Mouse (Mus musculus): ENCODE measurements around the gene Slc22a4.
A peak's percentile ranks its signal among the peaks of the same experiment; 100 is the strongest.
"Not testable (repeated sequence)": the region's sequence is repeated elsewhere in the genome, so short reads cannot be mapped to it uniquely, and the experiment has no call there.

The Slc22a4 gene

DNA sequence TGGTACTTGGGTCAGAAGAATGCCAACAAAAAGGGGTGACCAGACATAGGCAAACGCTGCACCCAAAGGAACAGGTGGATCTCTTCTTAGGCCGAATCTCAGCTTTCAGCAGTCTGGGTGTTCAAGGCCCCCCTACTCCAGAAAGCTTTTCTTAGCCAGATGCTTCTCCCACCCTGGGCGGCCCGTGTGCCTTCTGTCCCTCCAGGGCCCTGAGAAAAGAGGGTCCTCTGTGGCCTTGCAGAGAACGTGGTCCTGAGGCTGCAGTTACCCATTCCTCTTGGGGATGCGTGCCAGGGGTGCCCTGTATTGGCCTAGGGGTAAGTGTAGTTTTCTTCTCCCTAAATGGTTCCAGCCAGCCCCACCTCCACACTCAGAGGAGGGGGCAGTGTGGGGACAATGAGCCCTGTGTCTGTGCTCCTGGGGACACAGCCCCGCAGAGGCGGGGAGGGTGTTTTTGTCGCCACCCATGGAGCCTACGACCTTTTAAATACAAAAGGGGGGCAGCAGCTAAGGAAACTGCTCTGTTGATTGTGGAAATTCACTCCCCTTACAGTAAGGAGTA lies 30.2 kb upstream of the Slc22a4 start:
- peak in 1 of 2 experiments; percentile 6 for DNase-seq (ENCODE audit: inconsistent age in 2 of 2, low spot score in 1 of 2)

- no peak for DNase-seq (ENCODE audit: inconsistent age in 2 of 2, low spot score in 1 of 2)
Measured at GRCm38 (mm10) chr11:54057428-54057827, 29.5 kb upstream of the Slc22a4 start.

DNA sequence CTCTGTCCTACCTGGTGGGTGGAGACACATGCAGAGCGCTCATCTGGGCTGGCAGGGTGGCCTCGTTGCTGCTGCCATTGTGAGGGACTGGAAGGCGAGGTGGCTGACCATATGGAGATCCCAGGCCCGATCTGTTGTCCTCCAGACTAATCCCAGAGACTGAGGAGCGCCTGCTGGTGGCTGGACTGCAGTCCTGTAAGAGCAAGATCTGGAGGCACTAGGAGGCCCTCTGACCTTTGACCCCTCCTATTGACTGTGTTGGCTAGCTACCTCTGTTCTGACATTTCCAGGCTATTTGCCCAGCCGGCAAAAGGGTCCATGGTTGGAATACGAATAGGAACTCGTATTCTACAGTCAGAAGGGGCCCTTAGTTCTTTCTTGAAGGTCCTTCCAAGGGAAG lies 28.2 kb upstream of the Slc22a4 start:
- peak; percentile 11 to 50 for DNase-seq (ENCODE audit: inconsistent age in 2 of 2, low spot score in 1 of 2)

DNA sequence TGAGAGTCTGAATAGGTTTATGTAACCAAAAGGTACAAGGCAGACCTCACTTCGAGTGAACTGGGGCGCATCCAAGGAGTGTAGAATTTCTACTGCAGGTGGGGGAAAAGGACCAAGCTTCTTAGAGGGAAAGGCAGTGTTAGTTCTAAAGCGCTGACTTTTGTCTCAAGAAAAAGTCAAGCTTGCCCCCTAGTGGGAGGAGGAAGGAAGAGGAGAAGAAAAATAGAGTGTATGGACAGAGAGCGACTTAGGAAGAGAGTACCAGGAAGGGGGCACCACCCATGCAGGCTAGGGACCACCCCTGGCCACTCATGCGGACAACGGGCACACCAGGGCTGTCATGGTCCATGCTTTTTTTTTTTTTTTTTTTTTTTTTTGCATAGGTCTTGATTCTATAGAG lies 26.4 kb upstream of the Slc22a4 start:
- DNase-seq (ENCODE audit: inconsistent age in 2 of 2, low spot score in 1 of 2): peak; percentile 30 to 85

DNA sequence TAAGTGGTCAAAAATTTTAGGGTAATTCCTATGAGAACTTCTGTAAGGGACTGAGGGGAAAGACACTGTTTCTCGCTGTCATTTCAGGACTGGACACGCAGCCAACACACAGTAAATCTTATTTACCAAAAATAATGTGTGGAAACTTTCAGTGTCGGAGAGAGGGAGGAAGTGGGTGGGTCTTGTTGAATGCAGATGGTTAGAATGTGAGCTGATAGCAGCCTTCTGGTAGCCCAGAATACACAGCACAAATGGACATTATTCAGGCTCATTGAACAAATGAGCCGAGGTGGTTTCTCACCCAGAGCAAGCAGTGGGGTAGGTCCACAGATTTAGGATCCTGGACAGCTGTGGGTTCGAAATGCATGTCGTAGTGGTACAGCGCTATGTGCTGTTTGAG lies 25.2 kb upstream of the Slc22a4 start:
- DNase-seq (ENCODE audit: inconsistent age in 2 of 2, low spot score in 1 of 2): no peak

DNA sequence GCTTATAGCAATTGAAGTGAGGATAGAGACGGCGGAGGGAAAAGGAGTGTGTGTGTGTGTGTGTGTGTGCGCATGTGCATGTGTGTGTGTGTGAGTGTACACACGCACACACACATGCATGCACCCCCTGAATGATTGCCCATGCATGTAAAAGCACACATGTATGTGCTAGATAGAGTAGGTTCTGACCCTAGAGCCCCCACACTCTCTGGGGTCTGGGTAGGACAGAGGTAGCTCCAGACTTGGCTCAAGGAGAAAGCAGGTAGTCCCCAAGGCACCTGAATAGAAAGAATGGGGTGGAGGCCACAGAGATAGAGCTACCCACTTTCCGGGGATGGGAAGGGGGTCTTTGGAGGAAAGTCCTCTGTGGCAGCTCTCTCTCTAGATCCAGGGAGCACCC lies 24.2 kb upstream of the Slc22a4 start:
- no peak for DNase-seq (ENCODE audit: inconsistent age in 2 of 2, low spot score in 1 of 2)

DNA sequence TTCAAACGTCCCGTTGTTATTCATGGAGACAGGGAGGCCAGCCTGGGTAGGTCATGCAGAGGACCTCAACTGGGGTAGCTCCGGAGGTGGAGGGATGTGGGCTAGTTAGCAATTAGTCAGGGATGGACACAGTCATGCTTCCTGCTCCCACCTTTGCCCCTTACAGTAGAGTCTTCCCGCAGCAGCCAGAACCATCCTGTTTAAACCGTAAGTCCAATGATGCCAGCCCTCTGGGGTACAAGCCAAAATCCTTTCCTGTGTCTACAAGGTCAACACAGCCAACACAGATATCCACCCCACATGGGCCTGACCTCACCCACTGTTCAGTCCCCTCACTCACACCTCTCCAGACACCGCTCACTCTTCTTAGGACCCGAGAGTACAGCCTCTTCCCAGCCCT lies 23.3 kb upstream of the Slc22a4 start:
- no peak for DNase-seq (ENCODE audit: inconsistent age in 2 of 2, low spot score in 1 of 2)

- no peak for DNase-seq (ENCODE audit: inconsistent age in 2 of 2, low spot score in 1 of 2)
Measured at GRCm38 (mm10) chr11:54050205-54050604, 22.3 kb upstream of the Slc22a4 start.

DNA sequence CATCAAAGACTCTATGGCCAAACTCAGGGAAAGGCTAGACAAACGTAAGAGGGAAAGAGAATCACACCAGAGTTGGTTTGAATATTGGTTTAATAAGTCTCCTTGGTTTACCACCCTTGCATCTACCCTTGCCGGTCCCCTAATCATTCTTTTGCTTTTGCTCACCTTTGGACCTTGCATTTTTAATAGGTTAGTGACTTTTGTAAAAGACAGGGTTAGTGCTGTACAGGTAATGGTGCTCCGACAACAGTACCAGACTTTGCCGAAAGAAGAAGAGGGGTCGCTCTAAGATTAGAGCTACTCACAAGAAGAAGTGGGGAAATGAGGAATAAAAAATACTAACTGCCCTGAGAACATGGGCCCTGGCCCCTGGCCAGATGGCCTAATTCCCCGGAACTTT lies 12.8 kb upstream of the Slc22a4 start:
- no peak for DNase-seq (ENCODE audit: inconsistent age in 2 of 2, low spot score in 1 of 2)

DNA sequence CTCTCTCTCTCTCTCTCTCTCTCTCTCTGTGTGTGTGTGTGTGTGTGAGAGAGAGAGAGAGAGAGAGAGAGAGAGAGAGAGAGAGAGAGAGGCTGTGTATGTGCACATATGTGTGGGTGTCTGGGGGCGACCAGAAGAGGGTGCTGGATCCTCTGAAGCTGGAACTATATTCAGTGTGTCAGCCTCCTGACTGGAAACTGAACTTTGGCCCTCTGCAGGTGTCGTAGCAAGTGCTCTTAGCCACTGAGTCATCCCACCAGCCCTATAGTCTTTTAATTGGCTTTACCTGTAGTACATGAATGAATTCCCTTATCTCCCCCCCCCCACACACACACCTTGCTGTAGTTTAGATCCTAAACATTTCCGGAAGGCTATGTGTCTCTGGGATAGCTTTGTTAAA lies 5.0 kb upstream of the Slc22a4 start:
- not testable (repeated sequence) for DNase-seq (ENCODE audit: inconsistent age in 2 of 2, low spot score in 1 of 2)

DNA sequence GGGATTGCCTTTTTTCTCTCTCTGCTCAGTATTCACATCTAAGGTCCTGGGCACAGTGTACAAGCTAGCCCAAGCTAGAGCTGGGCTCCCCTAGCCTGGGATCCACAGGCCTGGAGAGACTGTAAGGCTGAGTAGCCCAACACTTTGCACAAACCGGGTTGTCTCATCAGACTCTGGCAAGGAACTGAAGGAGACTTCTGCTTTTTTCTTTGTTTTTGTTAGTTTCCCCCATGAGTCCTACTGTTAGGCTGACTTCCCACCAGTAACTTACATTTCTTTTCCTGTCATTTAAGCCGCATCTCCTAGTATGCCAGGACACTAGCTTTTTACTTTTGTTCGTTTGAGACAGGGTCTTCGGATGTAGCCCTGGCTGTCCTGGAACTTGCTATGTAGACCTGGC lies 1.1 kb upstream of the Slc22a4 start:
- no peak for DNase-seq (ENCODE audit: inconsistent age in 2 of 2, low spot score in 1 of 2)

GRCm38 (mm10) chr11:54027131-54028043 lies 503 bp downstream of the Slc22a4 start:
- DNase-seq (ENCODE audit: inconsistent age in 2 of 2, low spot score in 1 of 2): peak; percentile 34 to 70

GRCm38 (mm10) chr11:54026491-54027041 lies 1.3 kb downstream of the Slc22a4 start:
- no peak for DNase-seq (ENCODE audit: inconsistent age in 2 of 2, low spot score in 1 of 2)

- no peak for DNase-seq (ENCODE audit: inconsistent age in 2 of 2, low spot score in 1 of 2)
Measured at GRCm38 (mm10) chr11:54021396-54022093, 6.3 kb downstream of the Slc22a4 start.

DNA sequence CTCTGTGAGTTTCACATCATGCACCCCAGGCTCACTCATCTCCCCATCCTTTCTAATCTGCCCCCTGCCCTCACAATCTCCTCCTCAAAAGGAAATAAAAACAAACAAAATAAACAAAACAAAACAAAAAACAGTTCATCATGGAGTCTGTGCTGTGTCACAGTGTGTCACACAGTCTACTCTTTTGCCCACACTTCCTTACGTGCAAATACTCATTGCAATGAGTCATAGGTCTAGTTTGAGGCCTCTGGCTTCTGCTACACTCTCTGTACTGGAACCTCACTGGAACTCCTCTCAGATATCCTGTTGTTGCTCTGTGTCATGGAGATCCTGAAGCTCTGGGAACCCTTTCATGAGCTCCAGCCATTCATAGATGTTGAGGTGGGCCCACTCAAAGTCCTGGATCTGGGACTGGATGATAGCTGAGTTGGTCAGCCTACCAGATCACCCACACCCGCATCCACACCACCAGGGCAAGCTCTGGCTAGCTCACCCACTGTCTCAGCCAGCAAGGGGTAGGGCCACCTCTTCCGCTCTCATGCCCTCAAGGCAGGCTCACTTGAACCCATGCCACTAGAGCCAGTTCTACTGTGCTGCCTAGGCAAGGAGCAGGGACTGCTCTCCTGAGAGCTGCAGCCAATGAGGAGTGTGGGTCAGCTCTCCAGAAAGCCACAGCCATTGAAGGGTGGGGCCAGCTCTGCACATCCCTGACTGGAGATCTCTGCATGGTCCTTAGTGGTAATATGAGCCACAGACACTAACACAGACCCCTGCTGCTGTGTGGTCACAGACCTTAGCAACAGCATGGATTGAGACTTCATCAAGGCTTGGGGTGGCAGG lies 8.8 kb downstream of the Slc22a4 start:
- no peak for DNase-seq (ENCODE audit: inconsistent age in 2 of 2, low spot score in 1 of 2)

DNA sequence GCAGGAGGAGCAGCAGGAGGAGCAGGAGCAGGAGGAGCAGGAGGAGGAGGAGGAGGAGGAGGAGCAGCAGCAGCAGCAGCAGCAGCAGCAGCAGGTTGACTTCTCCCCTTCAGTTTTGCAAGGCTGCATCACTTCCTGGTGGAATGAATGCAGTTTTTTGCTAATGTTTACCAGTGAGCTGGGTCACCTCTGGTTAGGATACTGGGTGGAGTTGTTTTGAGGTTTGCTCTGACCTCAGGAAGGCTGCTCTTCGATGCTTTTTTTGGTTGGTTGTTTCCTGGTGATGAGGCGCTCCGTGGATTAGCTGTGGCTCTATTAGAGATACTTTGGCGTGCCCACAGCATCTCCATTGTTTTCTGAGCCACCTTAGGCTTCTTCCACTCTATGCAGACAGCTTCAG lies 10.3 kb downstream of the Slc22a4 start:
- DNase-seq (ENCODE audit: inconsistent age in 2 of 2, low spot score in 1 of 2): no peak

- no peak for DNase-seq (ENCODE audit: inconsistent age in 2 of 2, low spot score in 1 of 2)
Measured at GRCm38 (mm10) chr11:54016051-54016450, 11.8 kb downstream of the Slc22a4 start.

GRCm38 (mm10) chr11:54012961-54013360 lies 14.9 kb downstream of the Slc22a4 start:
- no peak for DNase-seq (ENCODE audit: inconsistent age in 2 of 2, low spot score in 1 of 2)

DNA sequence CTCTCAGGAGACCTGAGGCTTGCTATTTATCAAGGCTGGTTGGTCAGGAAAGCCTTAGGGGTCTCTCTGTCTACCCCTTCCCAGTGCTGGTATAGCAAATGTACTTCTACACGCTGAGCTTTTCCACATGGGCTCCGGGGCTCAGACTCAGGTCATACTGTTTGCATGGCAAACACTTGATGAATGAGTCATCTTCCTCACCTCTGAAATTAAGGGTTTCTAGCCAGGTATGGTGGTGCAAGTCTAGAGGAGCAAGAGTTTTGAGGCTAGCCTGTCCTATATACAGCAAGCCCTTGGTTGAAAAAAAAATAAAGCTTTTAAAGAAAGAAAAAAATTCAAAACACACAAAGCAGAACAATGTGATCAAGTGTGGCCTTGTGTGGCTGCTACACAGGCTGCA lies 16.6 kb downstream of the Slc22a4 start:
- no peak for DNase-seq (ENCODE audit: inconsistent age in 2 of 2, low spot score in 1 of 2)

- peak in 1 of 2 experiments; percentile 35 for DNase-seq (ENCODE audit: inconsistent age in 2 of 2, low spot score in 1 of 2)
Measured at GRCm38 (mm10) chr11:54008416-54008920, 19.4 kb downstream of the Slc22a4 start.

GRCm38 (mm10) chr11:54007717-54008116 lies 20.2 kb downstream of the Slc22a4 start:
- no peak for DNase-seq (ENCODE audit: inconsistent age in 2 of 2, low spot score in 1 of 2)
